Mouse (Mus musculus): ENCODE data around the gene Myof.

Myof gene

GRCm38 (mm10) chr19:38038267-38038666, 5.1 kb downstream of the Myof start:
- peak; percentile 93 for DNase-seq

GRCm38 (mm10) chr19:38035766-38036165, 7.6 kb downstream of the Myof start:
- DNase-seq = no peak

- DNase-seq = no peak
Observed at GRCm38 (mm10) chr19:38034696-38035095, 8.7 kb downstream of the Myof start.

- no peak for DNase-seq
Observed at GRCm38 (mm10) chr19:38033735-38034057, 9.7 kb downstream of the Myof start.

- no peak for DNase-seq
Observed at GRCm38 (mm10) chr19:38032993-38033734, 10.2 kb downstream of the Myof start.

GRCm38 (mm10) chr19:38031144-38031543, 12.2 kb downstream of the Myof start:
- DNase-seq = no peak

GRCm38 (mm10) chr19:38030673-38031137, 12.7 kb downstream of the Myof start:
- peak; percentile 97 for DNase-seq

- DNase-seq = no peak
Observed at GRCm38 (mm10) chr19:38029871-38030270, 13.5 kb downstream of the Myof start.

- no peak for DNase-seq
Observed at GRCm38 (mm10) chr19:38029292-38029691, 14.1 kb downstream of the Myof start.

- DNase-seq = peak; percentile 95
Observed at GRCm38 (mm10) chr19:38027881-38028521, 15.4 kb downstream of the Myof start.

- no peak for DNase-seq
Observed at GRCm38 (mm10) chr19:38027389-38027788, 16.0 kb downstream of the Myof start.

GRCm38 (mm10) chr19:38026211-38026624, 17.2 kb downstream of the Myof start:
- DNase-seq = peak; percentile 94

- peak; percentile 97 for DNase-seq
Observed at GRCm38 (mm10) chr19:38025254-38026041, 17.9 kb downstream of the Myof start.

GRCm38 (mm10) chr19:38023603-38024002, 19.8 kb downstream of the Myof start:
- DNase-seq = no peak

- DNase-seq = peak; percentile 80
Observed at GRCm38 (mm10) chr19:38022710-38023109, 20.7 kb downstream of the Myof start.

GRCm38 (mm10) chr19:38015873-38016254, 27.5 kb downstream of the Myof start:
- no peak for DNase-seq

- peak; percentile 98 for DNase-seq
Observed at GRCm38 (mm10) chr19:38015180-38015872, 28.1 kb downstream of the Myof start.

GRCm38 (mm10) chr19:38014443-38014842, 28.9 kb downstream of the Myof start:
- peak; percentile 86 for DNase-seq

GRCm38 (mm10) chr19:38011379-38011778, 32.0 kb downstream of the Myof start:
- DNase-seq = no peak

GRCm38 (mm10) chr19:38004809-38005380, 38.5 kb downstream of the Myof start:
- peak; percentile 92 for DNase-seq

GRCm38 (mm10) chr19:38003671-38004521, 39.5 kb downstream of the Myof start:
- DNase-seq = peak; percentile 96

GRCm38 (mm10) chr19:38002816-38003215, 40.6 kb downstream of the Myof start:
- peak; percentile 43 for DNase-seq

Measured in heart, adult 11 months (tissue).